Mouse (Mus musculus): ENCODE measurements around the gene Pnmal2. TPM values are rescaled to one million over a fixed set of nuclear protein-coding genes. Genes with fewer than 3 reads are reported as not detected.
A peak's percentile ranks its signal among the peaks of the same experiment; 100 is the strongest.

Pnmal2 gene
- polyA plus RNA-seq, 1 experiment, result 89.8 TPM

DNA sequence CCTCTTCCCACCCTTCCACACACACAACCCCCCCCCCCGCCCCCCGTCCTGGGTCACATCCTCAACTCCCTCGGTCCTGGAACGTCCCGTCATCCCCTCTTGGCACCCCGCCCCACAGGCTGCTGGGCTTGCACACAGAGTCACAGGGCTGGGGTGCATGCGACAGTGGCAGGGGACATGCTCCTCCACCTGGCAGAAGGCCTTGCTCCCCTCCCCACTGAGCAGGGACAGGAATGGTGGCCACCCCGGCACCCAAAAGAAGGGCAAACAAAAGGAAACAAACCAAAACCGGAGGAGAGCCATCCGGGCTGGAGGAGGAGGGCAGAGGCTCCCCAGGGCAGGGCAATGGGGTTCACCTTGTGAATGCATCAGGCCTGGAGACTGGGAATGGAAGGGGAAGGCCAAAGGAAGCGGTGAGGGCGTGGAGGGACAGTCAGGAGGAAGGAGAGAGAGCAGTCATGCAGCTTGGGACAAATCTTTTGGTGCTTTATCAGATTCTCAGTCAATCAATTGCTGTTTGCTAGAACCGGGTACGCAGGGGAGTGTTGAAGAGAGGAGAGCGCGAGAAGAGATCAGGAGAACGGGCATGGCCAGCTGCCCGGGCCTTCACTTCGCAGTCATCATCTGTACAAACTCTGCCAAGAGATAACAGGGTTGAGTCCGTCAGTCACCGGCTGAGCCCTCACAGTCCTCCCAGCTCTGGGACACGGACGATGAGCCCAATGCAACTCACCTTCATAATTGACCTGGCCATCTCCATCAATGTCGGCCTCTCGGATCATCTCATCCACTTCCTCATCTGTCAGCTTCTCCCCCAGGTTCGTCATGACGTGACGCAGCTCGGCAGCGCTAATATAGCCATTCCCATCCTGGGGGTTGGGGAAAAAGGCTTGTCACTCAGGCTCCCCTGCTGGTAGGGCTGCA, 27.9 kb upstream of the Pnmal2 start:
- H3K4me3 ChIP-seq (ENCODE audit: insufficient read depth, low read length), result no peak overlapping the region
- peaks cover 18% of the 10 kb centered on the region for H3K4me1 ChIP-seq (ENCODE audit: control insufficient read depth, insufficient read depth, low read length)
- no peak overlapping the region for H3K27ac ChIP-seq (ENCODE audit: insufficient read depth, low read length)
- TF ChIP-seq POLR2A (IDR thresholded peaks at IDR 0.05; ENCODE audit: extremely low read depth, insufficient read depth, low read length), result no peak
- TF ChIP-seq CTCF (IDR thresholded peaks at IDR 0.05; ENCODE audit: extremely low read depth, insufficient read depth, low read length), result no peak

DNA sequence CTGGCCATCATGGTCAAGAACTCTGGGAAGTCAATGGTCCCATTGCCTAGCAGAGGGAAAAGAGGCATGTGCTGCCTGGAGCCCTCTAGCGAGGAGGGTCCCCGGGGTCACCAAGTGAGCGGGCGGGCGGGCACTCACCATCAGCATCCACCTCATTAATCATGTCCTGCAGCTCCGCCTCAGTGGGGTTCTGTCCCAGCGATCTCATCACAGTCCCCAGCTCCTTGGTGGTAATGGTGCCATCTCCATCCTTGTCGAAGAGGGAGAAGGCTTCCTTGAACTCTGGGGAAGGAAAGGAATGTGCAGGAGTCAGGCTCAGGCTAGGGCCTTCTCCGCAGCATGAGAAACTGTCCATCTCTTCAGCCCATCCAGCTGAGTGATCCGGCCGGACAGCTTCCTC, 27.0 kb upstream of the Pnmal2 start:
- TF ChIP-seq POLR2A (IDR thresholded peaks at IDR 0.05; ENCODE audit: extremely low read depth, insufficient read depth, low read length) (no peak), CTCF (IDR thresholded peaks at IDR 0.05; ENCODE audit: extremely low read depth, insufficient read depth, low read length) (no peak)
- Histone ChIP-seq H3K4me1 (ENCODE audit: control insufficient read depth, insufficient read depth, low read length) (peaks cover 18% of the 10 kb centered on the region), H3K27ac (ENCODE audit: insufficient read depth, low read length) (peak overlapping the region; percentile 52), H3K4me3 (ENCODE audit: insufficient read depth, low read length) (no peak overlapping the region)

DNA sequence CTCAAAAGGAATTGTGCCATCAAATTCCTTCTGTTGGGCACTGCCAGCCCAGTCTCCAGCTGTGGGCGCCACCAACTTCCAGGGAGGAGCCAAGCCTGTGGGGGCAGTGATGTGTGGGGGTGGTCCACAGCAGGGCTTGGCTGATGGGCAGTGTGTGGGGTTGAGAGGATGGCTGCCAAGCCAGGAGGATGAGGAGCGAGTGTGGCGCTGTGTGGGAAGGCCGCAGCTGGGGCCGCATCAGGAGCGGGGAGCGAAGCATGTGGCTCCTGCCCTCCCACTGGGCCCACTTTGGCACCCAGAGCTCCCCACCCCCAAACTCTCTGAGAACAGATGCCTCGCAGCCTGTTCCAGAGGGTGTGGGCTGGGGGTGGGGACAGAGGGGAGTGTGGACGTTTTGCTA, 26.5 kb upstream of the Pnmal2 start:
- TF ChIP-seq CTCF (IDR thresholded peaks at IDR 0.05; ENCODE audit: extremely low read depth, insufficient read depth, low read length), result no peak
- TF ChIP-seq POLR2A (IDR thresholded peaks at IDR 0.05; ENCODE audit: extremely low read depth, insufficient read depth, low read length), result 0 out of 2 replicates have a peak, but pooled peaks have one; percentile 2
- Histone ChIP-seq H3K27ac (ENCODE audit: insufficient read depth, low read length) (peak overlapping the region; percentile 52), H3K4me3 (ENCODE audit: insufficient read depth, low read length) (no peak overlapping the region), H3K4me1 (ENCODE audit: control insufficient read depth, insufficient read depth, low read length) (peaks cover 18% of the 10 kb centered on the region)

DNA sequence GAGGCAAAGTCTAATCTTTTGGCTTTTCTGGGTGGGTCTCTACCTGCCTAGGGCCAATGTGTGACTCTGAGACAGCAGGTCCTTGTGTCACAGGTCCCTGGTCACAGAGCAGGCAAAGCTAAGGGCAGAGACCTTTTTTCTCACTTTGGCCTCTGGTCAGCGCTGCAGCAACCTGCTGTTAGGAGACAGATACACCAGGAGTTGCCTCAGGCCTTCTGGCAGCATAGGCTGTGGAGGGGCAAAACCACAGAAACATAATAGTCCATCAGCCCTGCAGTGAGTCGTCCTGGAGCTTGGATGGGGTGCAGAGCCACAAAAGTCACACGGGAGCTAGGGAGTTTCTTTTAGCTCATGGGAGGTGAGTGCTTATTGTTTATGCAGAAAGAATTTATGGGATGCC, 25.8 kb upstream of the Pnmal2 start:
- Histone ChIP-seq H3K4me3 (ENCODE audit: insufficient read depth, low read length) (no peak overlapping the region), H3K4me1 (ENCODE audit: control insufficient read depth, insufficient read depth, low read length) (peaks cover 18% of the 10 kb centered on the region), H3K27ac (ENCODE audit: insufficient read depth, low read length) (peak overlapping the region; percentile 20; the same call in 1 of the 2 replicates)
- TF ChIP-seq POLR2A (IDR thresholded peaks at IDR 0.05; ENCODE audit: extremely low read depth, insufficient read depth, low read length) (no peak), CTCF (IDR thresholded peaks at IDR 0.05; ENCODE audit: extremely low read depth, insufficient read depth, low read length) (no peak)

DNA sequence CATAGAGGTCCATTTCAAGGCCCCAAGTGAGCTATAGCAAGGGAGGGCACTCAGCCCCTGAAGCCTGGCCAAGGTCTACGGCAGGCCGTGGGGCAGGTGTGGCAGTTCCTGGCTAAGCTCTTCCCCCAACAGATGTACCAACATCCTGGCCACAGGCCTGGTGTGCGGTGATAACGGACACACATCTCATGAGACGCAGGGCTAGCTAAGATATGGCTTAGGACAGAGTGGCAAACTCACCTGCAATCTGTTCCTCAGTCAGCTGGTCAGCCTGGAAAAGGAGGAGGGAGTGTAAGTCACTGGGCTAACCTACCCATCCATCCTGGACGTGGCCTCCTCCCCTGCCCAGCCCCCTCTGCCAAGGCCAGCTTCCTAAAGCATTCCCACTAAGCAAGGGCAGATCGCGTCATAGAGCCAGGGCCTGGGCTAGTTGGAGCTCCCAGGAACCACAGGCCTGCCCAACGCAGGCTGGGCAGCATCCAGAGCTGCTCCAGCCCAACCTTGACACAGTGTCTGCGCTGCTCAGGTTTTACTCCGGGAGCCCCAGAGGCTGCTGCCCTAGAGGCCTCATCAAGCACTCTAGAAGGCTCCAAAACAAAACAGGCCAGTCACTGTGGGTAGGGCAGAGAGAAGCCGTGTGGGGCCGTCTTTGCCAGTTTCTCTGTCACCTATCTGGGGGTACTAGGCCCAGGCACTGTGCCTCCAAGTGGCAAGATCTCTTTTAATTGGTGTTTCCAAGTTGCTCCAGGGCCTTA, 24.9 kb upstream of the Pnmal2 start:
- TF ChIP-seq POLR2A (IDR thresholded peaks at IDR 0.05; ENCODE audit: extremely low read depth, insufficient read depth, low read length) (no peak), CTCF (IDR thresholded peaks at IDR 0.05; ENCODE audit: extremely low read depth, insufficient read depth, low read length) (no peak)
- peaks cover 18% of the 10 kb centered on the region for H3K4me1 ChIP-seq (ENCODE audit: control insufficient read depth, insufficient read depth, low read length)
- H3K4me3 ChIP-seq (ENCODE audit: insufficient read depth, low read length), result peak overlapping the region; percentile 73; the same call in 1 of the 2 replicates
- no peak overlapping the region for H3K27ac ChIP-seq (ENCODE audit: insufficient read depth, low read length)

DNA sequence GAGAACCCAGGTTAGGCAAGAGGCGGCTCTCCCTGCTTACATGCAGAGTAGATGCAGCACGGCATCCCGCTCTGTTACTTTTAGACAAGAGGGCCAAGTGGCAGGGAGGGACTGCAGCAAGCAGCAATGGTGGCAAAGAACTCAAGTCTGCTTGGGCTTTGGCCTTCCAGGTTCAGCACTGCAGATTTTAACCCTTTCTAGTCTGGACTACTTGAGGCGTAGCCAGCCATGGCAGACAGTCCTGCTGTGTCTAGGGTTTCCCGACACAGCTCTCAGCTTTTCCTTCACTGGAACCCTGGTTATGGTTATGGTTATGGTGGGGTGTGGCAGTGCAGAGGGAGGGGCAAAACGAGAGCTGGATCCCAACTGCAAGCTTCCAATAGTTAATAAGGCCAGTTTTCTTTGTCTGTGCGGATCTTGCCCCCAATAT, 24.3 kb upstream of the Pnmal2 start:
- Histone ChIP-seq H3K4me3 (ENCODE audit: insufficient read depth, low read length) (peak overlapping the region; percentile 73), H3K4me1 (ENCODE audit: control insufficient read depth, insufficient read depth, low read length) (peaks cover 18% of the 10 kb centered on the region), H3K27ac (ENCODE audit: insufficient read depth, low read length) (no peak overlapping the region)
- TF ChIP-seq CTCF (IDR thresholded peaks at IDR 0.05; ENCODE audit: extremely low read depth, insufficient read depth, low read length) (no peak), POLR2A (IDR thresholded peaks at IDR 0.05; ENCODE audit: extremely low read depth, insufficient read depth, low read length) (no peak)

DNA sequence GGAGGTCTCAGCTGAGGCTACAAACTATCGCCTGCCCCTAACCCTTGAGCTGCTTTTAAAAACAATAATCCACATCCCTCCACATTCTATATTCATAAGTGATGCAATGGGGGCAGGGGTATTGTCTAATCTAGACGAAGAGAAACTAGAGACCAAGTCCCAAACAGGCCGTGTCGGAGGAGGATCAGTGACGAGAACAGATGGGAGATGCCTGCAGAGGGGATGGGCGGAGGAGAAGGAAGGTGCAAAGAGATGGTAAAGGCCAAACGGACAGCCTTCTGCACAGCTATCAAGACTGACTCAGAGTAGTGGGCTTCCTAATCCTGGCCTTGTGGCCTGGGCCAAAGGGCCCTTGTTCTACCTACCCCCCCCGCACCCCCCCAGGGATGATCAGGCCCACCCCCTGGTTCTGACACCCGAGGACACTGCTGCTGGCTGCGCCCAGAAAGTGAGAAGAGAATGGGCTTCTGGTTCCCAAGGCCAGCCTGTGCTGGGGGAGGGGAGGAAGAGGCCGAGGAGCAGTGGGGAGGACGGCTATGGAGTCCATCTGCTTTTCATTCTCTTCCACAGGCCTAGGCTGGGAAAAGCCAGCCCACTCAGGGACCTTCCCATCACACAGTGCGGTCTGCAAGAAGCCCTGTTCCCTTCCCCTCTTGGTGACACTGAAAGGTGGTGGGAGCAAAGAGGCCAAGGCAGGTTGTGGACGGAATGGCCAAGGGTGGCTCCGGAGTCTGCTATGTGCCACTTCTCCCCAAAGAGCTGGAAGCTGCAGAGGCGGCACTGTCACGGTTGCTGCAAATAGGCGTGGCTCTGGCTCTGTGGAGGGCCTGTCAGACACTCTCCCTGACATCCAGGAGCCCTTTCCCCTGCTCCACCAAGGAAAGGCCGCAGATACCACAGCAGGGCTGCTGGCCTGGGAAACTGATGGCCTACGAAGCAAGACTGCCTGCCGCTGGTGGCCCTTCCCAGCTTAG, 23.4 kb upstream of the Pnmal2 start:
- peak overlapping the region; percentile 71 for H3K27ac ChIP-seq (ENCODE audit: insufficient read depth, low read length)
- TF ChIP-seq POLR2A (IDR thresholded peaks at IDR 0.05; ENCODE audit: extremely low read depth, insufficient read depth, low read length), result 0 out of 2 replicates have a peak, but pooled peaks have one; percentile 36
- no peak for TF ChIP-seq CTCF (IDR thresholded peaks at IDR 0.05; ENCODE audit: extremely low read depth, insufficient read depth, low read length)
- H3K4me1 ChIP-seq (ENCODE audit: control insufficient read depth, insufficient read depth, low read length), result peaks cover 18% of the 10 kb centered on the region
- H3K4me3 ChIP-seq (ENCODE audit: insufficient read depth, low read length), result peak overlapping the region; percentile 73

DNA sequence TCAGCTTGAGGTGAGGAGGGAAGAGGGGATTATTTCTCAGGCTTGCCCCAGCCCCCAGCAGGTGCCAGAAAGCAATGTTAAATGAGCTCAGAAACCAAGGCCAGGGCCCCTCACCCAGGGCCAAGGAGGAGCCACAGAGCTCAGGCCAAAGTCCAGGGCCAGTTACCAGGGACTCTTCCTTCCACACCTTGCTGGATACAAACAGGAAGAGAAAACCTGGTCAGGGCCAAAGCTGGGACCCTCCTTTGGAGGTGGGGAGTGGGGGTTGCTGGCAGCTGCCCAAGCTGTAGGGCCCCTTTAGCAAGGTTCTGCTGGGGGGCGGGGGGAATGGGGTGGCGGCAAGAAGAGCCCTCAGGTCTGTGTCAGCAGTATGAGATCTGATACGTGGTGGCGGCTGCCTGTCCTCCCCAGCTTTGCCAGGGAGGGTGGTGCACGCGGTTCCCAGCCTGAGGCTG, 22.6 kb upstream of the Pnmal2 start:
- H3K27ac ChIP-seq (ENCODE audit: insufficient read depth, low read length), result peak overlapping the region; percentile 71
- TF ChIP-seq CTCF (IDR thresholded peaks at IDR 0.05; ENCODE audit: extremely low read depth, insufficient read depth, low read length), result no peak
- TF ChIP-seq POLR2A (IDR thresholded peaks at IDR 0.05; ENCODE audit: extremely low read depth, insufficient read depth, low read length), result no peak
- peak overlapping the region; percentile 73 for H3K4me3 ChIP-seq (ENCODE audit: insufficient read depth, low read length)
- peaks cover 17% of the 10 kb centered on the region for H3K4me1 ChIP-seq (ENCODE audit: control insufficient read depth, insufficient read depth, low read length)

All from cortical plate, adult 2 months (tissue).